Mouse (Mus musculus) hematopoietic stem cell, adult 5-6 weeks (primary cell): ENCODE results near the gene Abcg1. TPM values are rescaled to one million over a fixed set of nuclear protein-coding genes. Genes with fewer than 3 reads are reported as not detected.

Source experiments
- ATAC-seq, 2 experiments: fragments of 125-278 bp in 1 of 2; replicated peaks in 1 of 2; 2 replicates each; pipeline ENCODE4 v1.8.0; 2016 to 2017; ENCODE audit warnings: inconsistent platforms in 2 of 2, mild to moderate bottlenecking in 2 of 2, moderate number of reproducible peaks in 2 of 2, low read depth in 1 of 2, moderate TSS enrichment in 1 of 2; ENCODE audit not compliant: low FRiP score in 2 of 2, poor library complexity in 2 of 2, severe bottlenecking in 2 of 2, insufficient read depth in 1 of 2, low TSS enrichment in 1 of 2
- total RNA-seq: library from RNA; stranded (forward); fragments of 172-1452, 232-1000 nt; gene quantifications from 2 replicates; pipeline ENCODE4 v1.2.3, GENCODE M21; 2017

Abcg1 gene
- total RNA-seq, result 42.2 and 49.4 TPM in 2 replicates

DNA sequence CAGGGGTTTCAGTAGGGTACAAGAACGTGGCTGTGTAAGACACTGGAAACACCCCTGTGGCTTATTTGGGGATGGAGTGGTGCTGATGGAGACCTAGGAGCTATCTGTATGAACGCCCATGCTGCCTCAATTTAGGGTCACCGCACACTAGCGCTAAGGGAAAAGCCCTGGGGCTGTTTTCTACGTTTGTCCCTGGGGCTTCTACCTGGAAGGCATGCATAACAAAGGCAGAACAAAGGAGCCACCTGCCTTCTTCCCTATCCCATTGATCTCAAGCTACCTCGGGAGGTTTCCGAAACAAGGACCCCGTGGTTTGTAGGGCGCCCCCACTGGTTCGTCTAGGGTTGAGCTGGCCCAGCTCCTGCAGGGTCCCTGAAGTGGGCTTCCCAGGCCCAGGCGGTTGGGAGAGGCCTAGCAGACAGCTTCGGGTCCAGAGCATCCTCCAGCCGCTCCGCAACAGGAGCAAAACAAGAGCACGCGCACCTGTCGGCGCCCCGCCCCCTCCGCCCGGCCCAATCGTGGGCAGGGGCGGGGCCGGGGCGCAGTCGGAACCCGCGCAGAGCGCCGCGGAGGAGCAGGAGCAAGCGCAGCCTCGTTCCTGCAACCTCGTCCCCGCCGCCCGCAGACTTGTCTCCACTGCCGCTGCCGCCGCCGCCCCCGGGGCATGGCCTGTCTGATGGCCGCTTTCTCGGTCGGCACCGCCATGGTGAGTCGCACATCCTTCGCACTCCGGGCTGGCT is at the start of gene Abcg1:
Abcg1 (plus strand) TSS at position 525 of the 740 bp plus-strand sequence.
- ATAC-seq, result peak; percentile 15 to 50; a peak in 3 of 4 replicates

DNA sequence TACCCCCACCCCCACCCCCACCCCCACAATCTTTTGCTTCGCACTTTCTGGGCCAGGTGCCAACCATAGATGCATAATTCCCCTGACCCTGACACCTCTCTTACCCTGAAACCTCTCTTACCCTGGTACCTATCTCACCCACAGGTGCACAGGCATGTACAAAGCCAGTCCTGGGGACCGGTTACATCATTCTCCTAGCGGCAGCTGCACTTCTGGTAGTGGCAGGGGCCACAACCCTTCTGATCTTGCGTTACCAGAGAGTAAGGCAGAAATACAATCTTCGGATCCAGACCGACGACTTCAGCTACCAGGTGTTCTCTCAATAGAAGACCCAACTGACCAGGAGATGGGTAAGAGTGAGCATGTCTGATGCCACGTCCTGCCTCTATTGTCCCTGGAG is 49.1 kb upstream of the Abcg1 start:
- no peak for ATAC-seq

DNA sequence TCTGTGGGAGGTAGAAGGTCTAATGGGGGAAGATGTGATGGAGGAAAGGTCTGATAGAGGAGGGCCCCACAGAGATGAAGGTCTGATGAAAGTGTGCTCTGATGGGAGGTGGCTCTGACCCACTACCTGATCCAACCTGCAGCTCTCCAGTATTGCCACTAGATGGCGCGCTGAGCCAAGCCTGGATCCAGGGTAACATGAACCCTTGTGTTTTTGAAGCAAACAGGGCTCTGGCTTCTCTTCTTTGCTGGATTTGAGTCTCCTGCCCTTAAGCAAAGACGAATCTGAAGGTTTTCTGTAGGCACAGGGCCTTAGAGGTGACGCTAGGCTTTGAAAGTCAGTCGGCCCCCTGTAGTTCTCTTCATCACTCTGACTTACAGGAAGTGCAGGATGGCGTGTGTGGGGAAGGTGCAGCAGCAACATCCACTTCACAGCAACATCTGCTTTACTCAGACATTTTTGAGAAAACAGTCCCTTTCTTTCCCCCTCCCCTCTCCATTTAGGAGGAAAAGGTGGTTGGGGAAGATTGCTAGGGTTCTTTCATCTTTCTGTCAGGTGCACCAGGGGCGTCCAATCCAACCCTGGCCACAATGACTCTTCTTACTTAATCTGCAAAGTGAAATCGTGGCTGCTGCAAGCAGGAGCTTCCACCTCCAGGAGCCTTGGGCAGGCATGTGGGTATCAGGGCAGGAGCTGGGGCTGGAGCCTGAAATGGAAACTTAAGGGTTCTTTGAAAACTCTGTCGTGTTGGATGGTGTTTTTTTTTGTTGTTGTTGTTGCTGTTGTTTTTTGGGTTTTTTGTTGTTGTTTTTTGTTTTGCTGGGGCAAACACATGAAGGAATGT is 45.7 kb upstream of the Abcg1 start:
- ATAC-seq, result peak; percentile 73 to 79

DNA sequence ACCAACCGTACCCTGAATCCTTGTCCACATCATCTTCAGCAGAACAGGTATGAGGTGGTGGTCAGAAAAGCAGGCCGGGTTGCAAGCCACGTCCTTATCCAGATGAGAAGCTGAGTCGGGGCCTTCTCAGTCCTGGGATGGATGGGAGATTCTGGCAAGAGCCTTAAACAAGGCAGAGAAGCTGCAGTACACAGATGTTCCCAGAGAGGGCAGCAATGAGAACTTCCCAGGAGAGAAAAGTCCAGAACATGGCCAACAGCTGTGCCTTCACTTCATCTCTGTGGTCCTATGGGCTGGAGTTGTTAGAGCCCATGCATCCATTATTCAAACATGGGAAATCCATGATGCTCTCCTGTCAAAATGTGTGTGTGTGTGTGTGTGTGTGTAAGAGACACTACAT is 39.2 kb upstream of the Abcg1 start:
- ATAC-seq, result peak; percentile 48 to 71; a peak in 3 of 4 replicates

DNA sequence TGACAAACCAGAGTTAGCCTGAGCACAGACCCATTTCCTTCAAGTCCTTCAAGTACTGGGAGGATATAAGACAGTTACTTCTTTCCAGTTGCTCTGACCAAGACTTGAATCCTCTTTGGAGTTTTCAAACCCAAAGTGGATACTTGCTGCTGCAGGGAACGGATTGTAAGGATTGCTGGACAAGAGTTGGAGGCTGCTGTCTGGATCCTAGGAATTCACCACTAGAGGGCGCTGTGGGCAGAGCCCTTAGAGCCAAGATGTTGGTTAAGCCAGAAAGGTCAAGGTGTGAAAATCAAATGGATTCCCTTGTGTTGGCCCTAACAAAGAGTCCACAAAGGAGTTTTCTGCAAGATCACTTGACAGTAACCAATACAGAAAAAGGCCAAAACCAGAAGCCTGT is 38.0 kb upstream of the Abcg1 start:
- peak; percentile 39 to 51; a peak in 3 of 4 replicates for ATAC-seq

DNA sequence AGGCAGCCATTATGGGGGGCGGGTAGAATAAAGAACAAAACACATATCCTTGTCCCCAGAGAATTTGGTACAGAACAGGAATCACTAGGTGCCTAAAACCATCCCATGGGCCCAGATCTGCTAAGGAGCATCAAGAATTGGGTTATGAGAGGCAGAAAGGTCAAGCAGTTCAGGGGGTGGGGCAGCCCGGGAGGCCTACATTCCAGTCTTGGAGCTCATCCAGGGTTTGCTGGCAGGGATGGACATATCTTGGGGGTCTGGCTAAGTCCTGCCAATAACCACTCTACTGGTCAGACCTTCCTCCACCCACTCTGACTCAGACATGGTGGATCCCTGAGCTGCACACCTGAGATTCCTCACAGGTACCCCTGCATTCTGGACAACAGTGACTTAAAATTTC is 37.4 kb upstream of the Abcg1 start:
- no peak for ATAC-seq

DNA sequence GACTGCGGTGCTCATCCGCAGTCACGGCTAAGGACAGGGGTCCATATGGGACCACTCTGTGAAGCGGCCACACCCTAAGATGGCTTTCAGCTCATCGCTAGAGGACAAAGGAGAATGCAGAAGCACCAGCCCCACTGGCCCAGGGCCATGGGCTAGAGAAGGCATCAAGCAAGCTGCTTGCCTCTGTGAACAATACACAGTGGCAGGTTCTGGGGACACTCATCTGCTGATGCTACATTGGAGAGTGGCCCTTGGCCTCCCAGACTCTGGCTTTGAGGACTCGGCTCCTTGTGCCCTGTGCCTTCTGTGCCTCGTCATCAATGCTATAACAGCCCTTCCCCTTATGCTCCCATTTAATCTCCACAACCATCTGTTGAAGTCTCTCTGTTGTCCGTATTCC is 36.2 kb upstream of the Abcg1 start:
- ATAC-seq, result no peak

DNA sequence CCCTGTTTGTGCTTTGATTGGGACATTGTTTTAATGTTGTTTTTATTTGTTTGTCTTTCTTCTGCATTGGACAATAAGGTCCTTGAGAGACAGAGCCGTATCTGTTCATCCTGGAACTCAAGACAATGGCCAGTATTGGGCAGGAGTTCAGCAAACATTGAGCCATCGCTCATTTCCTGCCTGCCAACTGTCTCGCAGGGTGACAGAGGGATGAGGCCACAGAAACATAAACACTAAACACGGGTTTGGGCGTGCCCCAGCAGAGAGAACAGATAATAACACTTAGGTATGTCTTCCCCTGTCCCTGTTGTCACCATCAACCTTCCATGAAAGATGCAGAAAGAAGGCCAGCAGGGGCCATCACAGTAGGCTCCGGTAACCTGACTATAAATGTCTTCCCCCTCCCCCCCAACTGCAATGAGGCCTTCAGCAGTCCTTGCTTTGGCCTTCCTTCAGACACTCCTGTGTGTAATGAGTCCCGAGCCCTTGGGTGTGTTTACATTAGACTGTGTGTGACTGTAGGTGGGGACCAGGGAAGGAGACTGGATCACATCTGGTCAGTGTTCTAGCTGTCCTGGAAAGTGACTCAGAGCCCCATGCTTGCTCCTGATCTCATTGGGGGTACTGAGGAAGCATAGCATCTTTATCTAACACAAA is 33.2 kb upstream of the Abcg1 start:
- ATAC-seq, result no peak

DNA sequence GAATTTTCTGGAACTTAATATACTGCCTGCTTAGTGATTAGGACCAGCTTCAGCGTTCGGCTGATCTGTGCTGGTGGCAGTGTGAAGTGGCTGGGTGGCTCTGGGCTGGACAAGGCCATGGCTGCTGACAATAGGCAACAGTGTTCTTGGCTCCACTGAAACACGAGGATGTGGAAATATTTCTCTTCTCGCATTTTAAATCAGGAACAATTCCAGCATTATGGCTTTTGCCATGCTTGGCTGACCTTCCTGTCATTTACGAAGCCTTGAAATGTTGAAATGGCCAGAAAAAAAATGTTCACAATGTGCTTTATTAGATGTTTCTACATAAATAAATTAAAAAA is 32.7 kb upstream of the Abcg1 start:
- no peak for ATAC-seq

DNA sequence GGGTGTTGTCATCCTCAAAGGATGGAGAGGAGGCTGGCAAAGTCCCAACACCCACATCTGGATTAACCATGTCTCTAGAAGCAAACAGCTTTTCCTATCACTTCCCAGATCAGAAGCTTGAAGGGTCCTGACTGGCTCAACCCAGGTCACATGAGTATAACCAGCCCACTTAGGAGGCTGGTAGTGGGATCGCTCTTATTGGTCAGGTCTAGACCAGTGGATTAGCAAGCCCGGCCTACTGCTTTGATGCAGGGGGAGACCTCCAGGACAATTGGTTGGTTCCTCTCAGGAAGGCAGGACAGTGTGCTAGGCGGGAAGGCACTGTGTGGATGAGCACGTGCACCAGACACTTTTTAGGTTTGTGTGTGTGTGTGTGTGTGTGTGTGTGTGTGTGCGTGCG is 30.5 kb upstream of the Abcg1 start:
- ATAC-seq, result no peak

DNA sequence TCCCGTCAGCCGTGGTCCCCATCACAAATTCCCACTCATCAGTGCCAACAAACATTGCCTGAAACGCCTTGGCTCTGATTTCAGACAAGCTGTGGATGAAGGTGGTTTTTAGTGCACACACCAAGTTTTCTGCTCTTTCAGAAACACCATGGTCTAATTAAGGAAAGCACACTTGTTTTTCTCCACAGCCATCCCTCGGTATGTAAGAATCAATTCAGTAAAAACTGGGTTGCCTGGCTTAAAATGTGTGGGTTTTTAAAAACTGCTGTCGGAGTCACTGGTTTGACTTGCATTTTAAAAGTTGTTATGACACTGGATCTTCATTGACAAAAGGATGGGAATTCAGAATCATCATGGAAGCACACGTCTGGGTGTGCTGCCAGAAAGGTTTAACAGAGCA is 29.8 kb upstream of the Abcg1 start:
- no peak for ATAC-seq

DNA sequence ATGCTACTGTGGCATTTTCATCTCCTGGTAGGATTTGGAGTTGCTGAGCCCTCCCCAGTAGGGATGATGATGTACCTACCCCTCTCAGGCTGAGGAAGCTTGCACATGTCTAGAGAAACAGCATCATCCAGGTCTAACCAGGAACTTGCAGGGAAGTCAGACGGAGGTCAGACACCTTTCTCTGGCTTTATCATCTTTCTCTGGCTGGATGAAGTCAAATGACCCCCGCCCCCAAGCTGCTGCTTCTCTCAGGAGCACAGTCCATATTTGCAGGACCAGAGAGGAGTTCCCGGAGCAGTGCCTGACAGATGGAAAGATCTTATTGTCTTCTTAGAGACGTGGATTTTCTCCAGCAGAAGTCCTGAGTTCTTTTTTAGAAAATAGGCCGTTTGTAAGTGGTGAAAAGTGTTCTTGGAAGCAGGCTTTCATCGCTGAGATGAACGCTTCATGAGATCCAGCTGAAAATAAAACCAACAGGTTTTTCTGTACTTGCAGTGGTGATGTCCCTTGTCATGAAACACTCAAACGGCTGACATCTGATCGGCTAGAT is 28.6 kb upstream of the Abcg1 start:
- no peak for ATAC-seq

DNA sequence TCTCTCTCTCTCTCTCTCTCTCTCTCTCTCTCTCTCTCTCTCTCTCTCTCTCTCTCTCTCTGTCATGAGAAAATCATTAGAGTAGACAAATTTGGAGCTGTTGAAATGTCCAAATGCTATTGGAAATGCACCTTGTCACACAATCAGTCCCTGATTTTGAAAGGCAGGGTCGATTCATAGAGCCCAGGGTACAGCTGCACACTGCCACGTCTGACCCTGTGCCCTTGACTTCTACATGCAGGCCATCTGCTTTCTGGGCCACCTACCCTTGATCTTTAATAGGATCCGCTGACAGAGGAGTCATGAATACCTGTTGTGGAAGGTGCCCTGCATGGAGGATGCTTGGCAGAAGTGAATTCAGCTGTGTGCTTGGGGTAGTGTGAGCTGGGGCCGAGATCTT is 28.1 kb upstream of the Abcg1 start:
- no peak for ATAC-seq

DNA sequence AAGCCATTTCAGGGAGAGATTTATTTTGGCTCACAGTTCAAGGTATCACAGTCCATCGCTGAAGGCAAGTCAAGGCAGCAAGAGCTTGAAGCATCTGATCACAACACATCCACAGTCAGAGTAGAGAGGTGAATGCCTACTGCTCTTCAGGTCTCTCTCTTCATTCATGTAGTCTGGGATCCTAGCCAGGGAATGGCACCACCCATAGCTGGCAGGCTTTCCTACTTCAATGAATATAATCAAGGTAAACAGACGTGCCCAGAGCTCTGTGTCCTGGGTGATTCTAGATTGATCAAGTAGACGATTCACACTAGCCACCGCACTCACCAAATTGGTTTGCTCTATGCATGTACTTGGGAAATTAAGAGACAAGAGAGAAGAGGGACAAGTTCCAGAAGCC is 25.1 kb upstream of the Abcg1 start:
- ATAC-seq, result no peak

DNA sequence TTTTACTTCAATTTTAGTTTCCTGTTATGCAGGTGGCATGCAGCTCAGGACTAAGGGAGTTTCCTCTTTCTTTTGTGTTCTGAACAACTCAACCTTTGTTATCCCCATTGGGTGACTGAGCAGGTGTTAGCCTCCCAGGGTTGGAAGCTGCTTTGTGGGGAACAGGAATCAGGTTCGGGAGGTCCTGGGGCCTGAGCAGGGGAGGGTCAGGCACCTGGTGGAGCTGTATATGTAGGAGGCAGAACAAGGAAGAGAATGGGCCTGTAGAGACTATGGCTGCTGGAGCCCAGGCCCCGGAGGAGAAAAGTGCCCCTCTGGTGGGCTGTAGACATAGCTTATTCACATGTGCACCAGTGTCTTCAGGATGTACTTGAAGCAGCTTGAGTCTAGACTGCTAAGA is 24.2 kb upstream of the Abcg1 start:
- ATAC-seq, result no peak

DNA sequence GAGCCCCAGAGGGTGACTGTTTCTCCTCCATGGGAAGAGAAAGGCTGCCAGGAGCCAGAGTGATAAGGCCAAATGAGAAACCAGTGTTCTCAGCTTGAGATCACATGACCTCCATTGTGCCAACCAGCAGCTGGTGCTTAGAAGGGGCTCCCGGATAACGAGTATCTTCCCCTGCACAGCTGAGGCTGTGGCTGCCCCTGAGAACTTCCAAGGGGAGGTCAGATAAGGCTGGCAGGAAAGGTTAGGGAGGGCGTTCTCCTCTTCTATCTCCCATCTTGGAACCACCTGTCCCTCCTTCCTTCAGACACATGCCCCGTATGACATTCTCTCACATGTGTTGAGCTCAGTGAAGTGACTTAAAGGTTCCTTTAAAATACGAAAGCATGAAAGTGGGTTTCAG is 23.3 kb upstream of the Abcg1 start:
- peak; percentile 31 to 39; a peak in 3 of 4 replicates for ATAC-seq

DNA sequence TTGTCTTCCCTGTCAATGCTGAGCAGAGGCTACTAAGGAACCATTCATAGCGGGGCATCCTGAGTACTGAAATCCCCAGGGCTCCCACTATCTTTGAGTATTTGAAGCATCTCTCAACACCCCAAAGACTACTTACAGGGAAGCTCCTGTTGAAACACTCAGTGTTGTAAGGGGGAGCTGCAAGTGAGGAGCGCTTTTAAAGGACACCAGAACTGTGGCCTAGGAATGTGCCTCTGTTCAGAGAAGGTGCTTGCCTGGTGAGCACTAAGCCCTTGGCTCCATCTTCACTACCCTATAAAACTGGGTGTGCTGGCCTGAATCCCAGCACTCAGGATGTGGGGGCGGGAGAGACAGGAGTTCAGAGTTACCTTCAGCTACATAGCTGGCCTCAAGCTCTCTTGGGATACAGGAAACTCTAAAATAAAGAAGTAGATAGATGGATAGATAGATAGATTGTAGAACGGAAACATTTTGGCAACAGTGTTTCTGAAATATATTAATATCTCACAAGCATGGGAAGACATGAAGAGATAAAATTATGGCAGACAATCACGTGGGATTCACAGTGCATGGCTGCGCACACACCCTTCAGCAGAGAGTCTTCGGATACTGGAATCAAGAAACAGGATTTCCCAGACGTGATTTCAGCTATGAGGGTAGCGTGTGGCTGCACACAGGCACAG is 22.7 kb upstream of the Abcg1 start:
- no peak; a peak in 1 of 4 replicates for ATAC-seq
